Mouse (Mus musculus): Measurements from ENCODE around the gene Dgki.

Gene Dgki

GRCm38 (mm10) chr6:37242100-37242768, 57.8 kb downstream of the Dgki start:
- ATAC-seq (ENCODE audit: low TSS enrichment): peak; percentile 74

- peak; percentile 9; the same call in 1 of the 2 replicates for ATAC-seq (ENCODE audit: low TSS enrichment)
Measured at GRCm38 (mm10) chr6:37241434-37241833, 58.5 kb downstream of the Dgki start.

GRCm38 (mm10) chr6:37240140-37240539, 59.8 kb downstream of the Dgki start:
- ATAC-seq (ENCODE audit: low TSS enrichment): no peak

GRCm38 (mm10) chr6:37236893-37237292, 63.1 kb downstream of the Dgki start:
- ATAC-seq (ENCODE audit: low TSS enrichment): no peak

GRCm38 (mm10) chr6:37231148-37231547, 68.8 kb downstream of the Dgki start:
- peak; percentile 58 for ATAC-seq (ENCODE audit: low TSS enrichment)

DNA sequence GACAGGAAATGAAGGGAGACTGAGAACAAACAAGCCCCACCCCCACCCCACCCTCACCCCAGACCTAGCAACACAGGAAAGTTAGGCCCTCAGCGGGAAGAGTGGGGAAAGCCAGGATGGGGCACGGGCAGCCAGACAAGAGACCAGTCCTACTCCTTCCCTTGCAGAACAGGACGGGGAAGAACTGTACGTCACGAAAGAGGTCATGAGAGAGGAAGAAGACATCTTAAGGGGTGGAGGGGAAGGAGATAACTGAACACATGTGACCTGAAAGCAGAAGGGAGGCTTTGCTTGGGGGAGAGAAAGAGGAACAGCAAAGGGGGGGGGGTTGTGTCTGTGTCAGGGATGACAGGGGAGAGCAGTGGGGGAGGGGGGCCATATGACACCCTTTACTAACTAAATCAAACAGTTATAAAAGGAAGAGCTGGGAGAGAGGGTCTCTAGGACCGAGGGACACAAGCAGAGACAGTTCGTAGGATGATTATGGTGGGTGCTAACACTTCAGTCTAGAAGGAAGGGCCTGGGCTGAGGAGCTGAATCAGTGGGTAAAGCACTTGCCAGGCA, 77.0 kb downstream of the Dgki start:
- no peak for ATAC-seq (ENCODE audit: low TSS enrichment)

GRCm38 (mm10) chr6:37222016-37222415, 78.0 kb downstream of the Dgki start:
- no peak for ATAC-seq (ENCODE audit: low TSS enrichment)

DNA sequence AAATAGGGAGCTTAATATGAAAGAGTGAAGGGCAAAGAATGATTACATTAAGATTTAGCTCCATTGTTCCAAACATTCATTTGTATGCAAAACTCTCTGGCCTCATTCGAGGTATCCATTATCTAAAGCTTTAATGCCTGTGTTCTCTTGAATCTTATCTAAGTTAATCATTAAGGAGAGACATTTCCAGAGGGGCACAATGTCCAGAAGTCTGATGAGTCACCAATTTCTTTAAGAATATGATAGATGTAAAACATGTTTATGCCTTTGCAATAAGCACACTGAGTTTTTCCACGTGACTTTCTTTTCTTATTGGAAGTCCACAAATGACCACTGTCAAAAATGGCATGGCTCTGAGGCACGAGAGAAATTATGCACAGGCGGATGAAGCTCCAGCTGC, 80.9 kb downstream of the Dgki start:
- no peak for ATAC-seq (ENCODE audit: low TSS enrichment)

DNA sequence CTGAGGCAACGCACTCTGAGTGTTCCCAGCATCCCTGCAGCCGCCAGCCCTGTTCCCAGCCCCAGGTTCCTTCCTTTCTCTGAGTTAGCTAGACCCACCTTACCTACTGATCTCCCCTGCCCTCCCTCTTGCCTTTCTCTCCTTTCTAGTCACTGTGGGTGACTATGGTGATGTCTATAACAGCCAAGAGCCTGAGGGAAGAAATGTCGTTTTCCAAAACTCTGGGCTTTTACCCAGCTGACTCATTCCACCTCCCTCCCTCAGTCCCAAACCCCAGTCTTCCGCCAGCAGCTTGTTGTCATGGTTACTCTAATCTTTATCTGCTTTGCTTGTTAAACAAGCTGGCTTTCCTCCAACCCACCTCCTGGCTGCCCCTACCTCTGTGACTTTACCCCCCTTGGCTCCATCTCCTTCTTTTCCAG, 83.6 kb downstream of the Dgki start:
- ATAC-seq (ENCODE audit: low TSS enrichment): peak; percentile 89

GRCm38 (mm10) chr6:37215655-37216054, 84.3 kb downstream of the Dgki start:
- peak; percentile 52 for ATAC-seq (ENCODE audit: low TSS enrichment)

- ATAC-seq (ENCODE audit: low TSS enrichment): no peak
Measured at GRCm38 (mm10) chr6:37212930-37213329, 87.1 kb downstream of the Dgki start.

- no peak for ATAC-seq (ENCODE audit: low TSS enrichment)
Measured at GRCm38 (mm10) chr6:37211545-37212247, 88.3 kb downstream of the Dgki start.

- no peak for ATAC-seq (ENCODE audit: low TSS enrichment)
Measured at GRCm38 (mm10) chr6:37202901-37203300, 97.1 kb downstream of the Dgki start.

DNA sequence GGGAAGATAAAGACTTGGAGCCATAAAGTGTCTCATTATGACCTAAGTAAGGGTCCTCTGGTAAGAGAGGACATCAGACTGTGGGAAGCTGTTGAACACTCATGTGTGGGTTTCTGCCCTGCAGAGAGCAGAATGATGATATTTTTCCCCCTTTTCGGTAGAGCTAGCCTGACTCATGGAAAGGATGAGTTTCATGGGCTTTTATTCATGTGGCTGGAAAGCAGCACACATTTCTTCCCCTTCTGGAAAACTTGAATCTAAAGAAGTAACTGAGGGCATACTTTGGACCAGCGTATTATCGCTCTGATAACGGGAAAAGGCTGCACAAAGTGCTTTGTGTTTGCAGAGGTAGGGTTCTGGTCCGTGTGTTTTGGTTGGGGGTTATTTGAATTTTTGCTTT, 99.1 kb downstream of the Dgki start:
- ATAC-seq (ENCODE audit: low TSS enrichment): peak; percentile 22; the same call in 1 of the 2 replicates

DNA sequence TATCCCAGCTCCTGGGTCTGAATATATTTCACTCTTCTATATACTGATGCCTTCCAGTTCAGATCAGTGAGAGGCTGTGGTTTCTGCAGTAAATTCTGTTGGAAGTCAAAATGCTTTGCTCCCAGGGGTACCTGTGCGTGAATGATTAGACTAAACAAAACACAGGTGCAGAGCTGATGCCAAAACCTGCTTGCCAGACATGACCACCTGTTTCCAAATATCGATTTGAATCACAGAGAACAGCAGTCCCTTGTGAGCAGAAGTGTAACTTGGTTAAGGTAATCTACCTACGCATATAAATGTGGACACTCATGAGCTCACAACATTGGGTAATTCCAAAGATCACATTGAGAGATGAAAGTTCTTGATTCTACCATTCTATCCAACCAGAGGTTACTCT, 100.5 kb downstream of the Dgki start:
- ATAC-seq (ENCODE audit: low TSS enrichment): no peak

GRCm38 (mm10) chr6:37197745-37198144, 102.2 kb downstream of the Dgki start:
- no peak for ATAC-seq (ENCODE audit: low TSS enrichment)

- peak; percentile 36 for ATAC-seq (ENCODE audit: low TSS enrichment)
Measured at GRCm38 (mm10) chr6:37196870-37197269, 103.1 kb downstream of the Dgki start.

DNA sequence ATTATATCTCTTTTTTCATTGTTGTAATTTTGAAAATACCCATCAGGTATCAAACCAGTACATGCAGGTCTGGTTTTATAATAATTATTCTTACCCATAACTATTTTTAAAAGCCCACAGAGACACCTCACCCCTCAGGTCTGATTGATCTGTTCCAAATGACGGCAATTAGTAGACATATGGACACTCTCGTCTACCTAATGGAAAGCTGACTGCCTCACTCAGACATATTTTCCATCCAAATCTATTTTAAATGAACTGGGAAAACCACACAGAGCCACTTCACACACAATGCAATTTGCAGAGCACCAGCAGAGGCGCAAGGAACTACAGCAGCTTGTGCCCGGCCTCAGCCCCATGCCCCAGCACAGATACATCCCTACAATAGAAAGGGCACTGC, 104.2 kb downstream of the Dgki start:
- ATAC-seq (ENCODE audit: low TSS enrichment): peak; percentile 35; the same call in 1 of the 2 replicates

DNA sequence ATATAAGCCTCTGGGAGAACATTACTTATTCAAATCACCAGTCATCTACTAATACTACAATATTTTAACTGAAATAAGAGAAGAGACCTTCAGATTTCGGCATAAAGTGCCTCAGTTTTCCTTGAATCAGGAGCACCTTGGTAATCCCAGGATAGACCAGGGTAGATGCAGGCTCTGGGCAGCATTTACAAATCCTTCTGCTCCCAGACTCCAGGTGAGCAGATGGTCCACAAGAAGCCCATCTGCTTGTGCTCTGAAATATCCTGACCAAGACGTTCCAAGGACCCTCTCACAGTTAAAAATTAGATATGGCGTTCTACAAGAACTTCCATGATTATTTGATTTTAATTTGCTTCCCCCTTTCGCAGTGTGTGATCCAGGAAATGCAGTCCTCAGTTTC, 118.0 kb downstream of the Dgki start:
- ATAC-seq (ENCODE audit: low TSS enrichment): no peak

GRCm38 (mm10) chr6:37171149-37171832, 128.7 kb downstream of the Dgki start:
- no peak for ATAC-seq (ENCODE audit: low TSS enrichment)

DNA sequence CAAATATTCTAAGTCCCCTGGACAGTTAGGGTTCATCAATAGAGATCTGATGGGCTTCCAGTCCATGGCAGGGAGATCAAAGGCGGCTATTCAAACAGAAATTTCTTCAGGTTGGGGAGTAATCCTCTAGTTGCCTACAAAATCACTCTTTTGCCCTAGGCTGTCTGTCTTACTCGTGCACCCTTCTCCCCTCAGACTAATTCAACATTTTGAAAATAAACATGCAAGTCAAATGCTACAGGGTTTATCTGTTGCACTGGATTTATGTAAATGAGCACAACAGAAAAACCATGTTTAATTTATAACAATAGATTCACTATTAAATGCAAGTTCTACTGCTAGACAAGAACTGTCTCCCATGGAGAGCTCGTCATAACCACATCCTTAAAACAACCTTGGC, 141.1 kb downstream of the Dgki start:
- no peak for ATAC-seq (ENCODE audit: low TSS enrichment)

- no peak for ATAC-seq (ENCODE audit: low TSS enrichment)
Measured at GRCm38 (mm10) chr6:37154051-37154450, 145.9 kb downstream of the Dgki start.

Measured in frontal cortex, adult (tissue).